Mouse (Mus musculus) embryonic facial prominence, embryonic 15.5 days (tissue): ENCODE data around the gene Snap23. TPM values are rescaled to one million over a fixed set of nuclear protein-coding genes. Genes with fewer than 3 reads are reported as not detected.
A peak's percentile ranks its signal among the peaks of the same experiment; 100 is the strongest.

Experiments used
- ATAC-seq: fragments of 200-750 bp; cut with Nextera tagmentation; 2 replicates; pipeline ENCODE4 v1.8.0; 2017; ENCODE audit warnings: low read depth, moderate TSS enrichment; ENCODE audit not compliant: insufficient number of reproducible peaks, low FRiP score, low TSS enrichment
- H3K27ac ChIP-seq: fragments of 300-500 bp; sonication (generic); replicated peaks from 2 replicates; pipeline ENCODE4 v1.5.1; 2015; ENCODE audit warnings: mild to moderate bottlenecking, inconsistent platforms
- H3K27me3 ChIP-seq: fragments of 300-500 bp; sonication (generic); 2 replicates; pipeline ENCODE4 v1.6.1; 2015; ENCODE audit warnings: inconsistent platforms
- H3K36me3 ChIP-seq: fragments of 300-500 bp; sonication (generic); 2 replicates; pipeline ENCODE4 v1.6.1; 2015; ENCODE audit warnings: mild to moderate bottlenecking, inconsistent platforms
- H3K4me1 ChIP-seq: fragments of 300-500 bp; sonication (generic); 2 replicates; pipeline ENCODE4 v1.6.1; 2015; ENCODE audit warnings: inconsistent platforms
- H3K4me2 ChIP-seq: fragments of 300-500 bp; sonication (generic); replicated peaks from 2 replicates; pipeline ENCODE4 v1.6.1; 2015; ENCODE audit warnings: mild to moderate bottlenecking, inconsistent platforms
- H3K4me3 ChIP-seq: fragments of 300-500 bp; sonication (generic); replicated peaks from 2 replicates; pipeline ENCODE4 v1.5.1; 2015; ENCODE audit warnings: mild to moderate bottlenecking, inconsistent platforms
- H3K9ac ChIP-seq: fragments of 300-500 bp; sonication (generic); 2 replicates; pipeline ENCODE4 v1.6.1; 2015; ENCODE audit warnings: inconsistent platforms
- H3K9me3 ChIP-seq: fragments of 300-500 bp; sonication (generic); replicated peaks from 2 replicates; pipeline ENCODE4 v1.6.1; 2016; ENCODE audit warnings: inconsistent platforms
- WGBS: fragments of 180-500 bp; shearing (Covaris S2); methylation state at CpG from one replicate; pipeline ENCODE4 v1.1.7; 2015; 5-methylcytosine and 5-hydroxymethylcytosine counted together
- polyA plus RNA-seq: library from polyadenylated mRNA; unstranded; fragments of >200 nt; fragmentation: Nextera tagmentation; extraction: Ambion mirVana; gene quantifications from 2 replicates; pipeline ENCODE4 v1.2.1, GENCODE M21; 2015

The Snap23 gene
- polyA plus RNA-seq, 1 experiment from 2014 or later, result 51.0 TPM

- Histone ChIP-seq H3K4me1 (no peaks in the 10 kb centered on the region), H3K27me3 (no peaks in the 10 kb centered on the region), H3K36me3 (peaks cover 39% of the 10 kb centered on the region), H3K4me3 (no peak overlapping the region), H3K9ac (no peak overlapping the region), H3K27ac (no peak overlapping the region), H3K4me2 (no peak overlapping the region), H3K9me3 (no peaks in the 10 kb centered on the region)
- 82% methylated on average over 5 of the region's 5 CpGs for WGBS
- ATAC-seq, result no peak
Measured at GRCm38 (mm10) chr2:120589759-120590158, 22.3 kb downstream of the Snap23 start.

DNA sequence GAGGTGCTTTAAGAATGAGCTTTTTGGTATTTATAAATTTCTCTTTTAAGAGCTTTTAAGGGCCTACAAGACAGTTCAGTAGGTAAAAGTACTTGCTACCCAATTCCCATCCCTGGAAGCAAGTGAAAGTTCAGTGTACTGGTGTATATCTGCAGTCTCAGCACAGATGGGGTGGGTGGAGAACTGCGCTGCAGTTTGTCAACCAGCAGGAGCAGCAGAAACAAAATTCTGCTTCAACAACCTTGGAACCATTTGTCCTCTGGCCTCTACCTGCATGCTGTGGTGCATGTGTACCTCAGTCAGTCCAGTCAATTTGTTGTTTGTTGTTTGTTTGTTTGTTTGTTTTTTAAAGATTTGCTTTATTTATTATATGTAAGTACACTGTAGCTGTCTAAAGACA lies 24.8 kb downstream of the Snap23 start:
- Histone ChIP-seq H3K27me3 (no peaks in the 10 kb centered on the region), H3K9ac (no peak overlapping the region), H3K4me1 (no peaks in the 10 kb centered on the region), H3K9me3 (no peaks in the 10 kb centered on the region), H3K4me3 (no peak overlapping the region), H3K36me3 (peaks cover 43% of the 10 kb centered on the region), H3K4me2 (no peak overlapping the region), H3K27ac (no peak overlapping the region)
- no peak for ATAC-seq
- 76% methylated on average over 1 of the region's 1 CpGs for WGBS

DNA sequence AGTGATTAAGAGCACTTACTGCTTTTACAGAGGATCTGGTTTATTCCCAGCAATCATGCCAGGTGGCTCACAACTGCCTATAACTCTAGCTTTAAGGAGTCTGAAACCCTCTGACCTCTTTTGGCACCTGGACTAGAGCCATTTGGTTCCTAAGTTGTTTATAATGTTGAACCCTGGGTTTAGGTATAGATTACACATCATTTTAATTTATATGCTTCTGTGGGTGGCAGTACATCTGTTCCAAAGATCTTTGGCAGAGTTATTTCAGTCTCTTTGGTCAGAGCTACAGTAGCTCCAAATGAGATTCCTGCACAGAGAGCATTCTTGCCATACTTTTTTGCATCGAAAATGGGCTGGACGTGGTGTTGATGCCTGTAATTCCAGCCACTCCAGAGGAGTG lies 30.3 kb downstream of the Snap23 start:
- Histone ChIP-seq H3K4me3 (no peak overlapping the region), H3K9me3 (no peaks in the 10 kb centered on the region), H3K27me3 (no peaks in the 10 kb centered on the region), H3K9ac (no peak overlapping the region), H3K4me1 (no peaks in the 10 kb centered on the region), H3K27ac (no peak overlapping the region), H3K4me2 (no peak overlapping the region), H3K36me3 (peaks cover 62% of the 10 kb centered on the region)
- 85% methylated on average over 2 of the region's 2 CpGs for WGBS
- no peak for ATAC-seq

GRCm38 (mm10) chr2:120599506-120599905 lies 32.0 kb downstream of the Snap23 start:
- H3K9me3 ChIP-seq, result no peaks in the 10 kb centered on the region
- H3K4me3 ChIP-seq, result no peak overlapping the region
- 93% methylated on average over 4 of the region's 4 CpGs for WGBS
- H3K4me2 ChIP-seq, result no peak overlapping the region
- H3K36me3 ChIP-seq, result peaks cover 57% of the 10 kb centered on the region
- ATAC-seq, result no peak
- no peaks in the 10 kb centered on the region for H3K27me3 ChIP-seq
- no peak overlapping the region for H3K27ac ChIP-seq
- H3K9ac ChIP-seq, result no peak overlapping the region
- H3K4me1 ChIP-seq, result no peaks in the 10 kb centered on the region

DNA sequence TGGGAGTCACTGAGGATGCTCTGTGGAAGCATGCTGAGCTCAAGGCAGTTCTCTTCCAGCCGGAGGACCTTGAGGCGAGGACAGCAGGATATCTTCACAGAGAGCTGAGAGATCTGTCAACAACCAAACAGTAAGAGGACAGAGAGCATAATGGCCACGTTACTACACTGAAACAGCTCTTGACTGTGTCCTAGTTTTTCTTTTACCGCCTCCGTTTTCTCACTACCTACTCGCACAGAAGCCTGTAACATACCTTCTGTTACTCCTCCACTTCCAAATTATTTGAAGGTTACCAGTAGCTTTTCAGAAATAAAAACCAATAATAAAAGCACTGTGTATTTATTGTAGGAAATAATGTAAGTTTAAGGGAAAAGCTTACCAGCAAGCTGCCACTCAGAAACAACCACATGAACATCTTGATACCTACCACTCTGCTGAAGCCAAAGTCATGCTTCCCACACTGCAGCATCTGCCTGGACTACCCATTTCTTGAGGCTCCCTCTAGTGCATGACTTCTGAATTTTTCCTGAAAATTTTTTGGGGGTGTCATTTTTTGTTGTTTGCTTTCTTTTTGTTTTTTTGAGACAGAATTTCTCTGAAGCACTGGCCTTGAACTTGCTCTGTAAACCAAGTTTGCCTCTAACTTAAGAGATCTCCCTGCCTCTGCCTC lies 38.7 kb downstream of the Snap23 start:
- Histone ChIP-seq H3K4me2 (no peak overlapping the region), H3K9me3 (no peaks in the 10 kb centered on the region), H3K36me3 (peaks cover 6% of the 10 kb centered on the region), H3K27ac (no peak overlapping the region), H3K4me1 (peaks cover 9% of the 10 kb centered on the region), H3K4me3 (no peak overlapping the region), H3K27me3 (no peaks in the 10 kb centered on the region), H3K9ac (no peak overlapping the region)
- no peak for ATAC-seq
- WGBS, result 87% methylated on average over 6 of the region's 6 CpGs

GRCm38 (mm10) chr2:120608830-120609723 lies 41.6 kb downstream of the Snap23 start, which contains the start of the genes Haus2 and Lrrc57:
Gene Haus2, plus strand, starts transcription at chr2:120609383.
Gene Lrrc57, minus strand, starts transcription at chr2:120609520.
- peak within 1 kb of the TSS; percentile 96 for H3K27ac ChIP-seq
- no peaks in the 10 kb centered on the region for H3K27me3 ChIP-seq
- H3K4me2 ChIP-seq, result peak within 1 kb of the TSS; percentile 82
- peaks cover 12% of the 10 kb centered on the region; the same call in 1 of the 2 replicates for H3K36me3 ChIP-seq
- H3K9ac ChIP-seq, result peak within 1 kb of the TSS; percentile 83
- H3K4me3 ChIP-seq, result peak within 1 kb of the TSS; percentile 95
- ATAC-seq, result peak; percentile 93
- H3K9me3 ChIP-seq, result no peaks in the 10 kb centered on the region
- peaks cover 9% of the 10 kb centered on the region for H3K4me1 ChIP-seq
- WGBS, result under 1% methylated on average over 52 of the region's 52 CpGs

- no peak for ATAC-seq
- H3K36me3 ChIP-seq, result peaks cover 40% of the 10 kb centered on the region
- WGBS, result 89% methylated on average over 5 of the region's 5 CpGs
Measured at GRCm38 (mm10) chr2:120616279-120617163, 49.0 kb downstream of the Snap23 start.

GRCm38 (mm10) chr2:120619538-120619937 lies 52.1 kb downstream of the Snap23 start:
- ATAC-seq, result no peak
- 93% methylated on average over 1 of the region's 1 CpGs for WGBS

More at GRCm38 (mm10) chr2:120616279-120617163, 49.0 kb downstream of the Snap23 start:
- Histone ChIP-seq H3K4me3 (no peak overlapping the region), H3K4me2 (no peak overlapping the region), H3K27me3 (no peaks in the 10 kb centered on the region), H3K9me3 (no peaks in the 10 kb centered on the region), H3K27ac (no peak overlapping the region), H3K4me1 (no peaks in the 10 kb centered on the region), H3K9ac (no peak overlapping the region)

GRCm38 (mm10) chr2:120622920-120623319 lies 55.4 kb downstream of the Snap23 start:
- ATAC-seq, result no peak
- no peak overlapping the region for H3K27ac ChIP-seq
- H3K27me3 ChIP-seq, result no peaks in the 10 kb centered on the region
- peaks cover 13% of the 10 kb centered on the region for H3K36me3 ChIP-seq
- no peak overlapping the region for H3K4me3 ChIP-seq
- H3K9me3 ChIP-seq, result no peaks in the 10 kb centered on the region
- H3K4me2 ChIP-seq, result no peak overlapping the region
- H3K4me1 ChIP-seq, result no peaks in the 10 kb centered on the region
- no peak overlapping the region for H3K9ac ChIP-seq

More at GRCm38 (mm10) chr2:120619538-120619937, 52.1 kb downstream of the Snap23 start:
- Histone ChIP-seq H3K36me3 (peaks cover 34% of the 10 kb centered on the region), H3K27ac (no peak overlapping the region), H3K4me2 (no peak overlapping the region), H3K4me1 (no peaks in the 10 kb centered on the region), H3K9ac (no peak overlapping the region), H3K4me3 (no peak overlapping the region), H3K27me3 (no peaks in the 10 kb centered on the region), H3K9me3 (no peaks in the 10 kb centered on the region)

DNA sequence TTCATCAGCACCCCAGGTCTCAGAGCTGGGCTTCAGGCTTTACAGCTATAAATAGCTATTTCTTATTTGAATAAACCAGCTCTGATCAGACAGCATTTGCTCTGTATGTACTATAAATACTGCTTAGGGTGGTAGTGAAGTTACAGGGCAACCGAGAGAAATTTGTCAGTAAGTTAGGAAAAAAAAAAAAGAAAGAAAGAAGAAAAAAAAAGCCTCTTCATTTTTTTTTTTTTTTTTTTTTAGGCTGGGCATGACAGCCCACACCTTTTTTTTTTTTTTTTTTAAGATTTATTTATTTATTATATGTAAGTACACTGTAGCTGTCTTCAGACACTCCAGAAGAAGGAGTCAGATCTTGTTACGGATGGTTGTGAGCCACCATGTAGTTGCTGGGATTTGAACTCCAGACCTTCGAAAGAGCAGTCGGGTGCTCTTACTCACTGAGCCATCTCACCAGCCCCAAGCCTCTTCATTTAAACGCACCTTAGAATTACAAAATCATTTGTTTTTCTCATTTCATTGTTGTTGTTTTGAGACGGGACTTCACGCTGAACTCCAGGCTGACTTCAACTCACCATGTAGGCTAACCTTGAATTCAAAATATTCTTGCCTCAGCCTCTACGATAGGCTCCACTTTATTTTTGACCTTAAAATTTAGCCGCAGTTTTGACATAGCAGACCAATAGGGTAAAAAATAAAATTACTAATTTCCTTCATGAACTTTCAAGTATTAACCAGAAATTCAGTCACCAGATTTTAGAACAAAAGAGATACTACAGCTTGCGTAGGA lies 60.8 kb downstream of the Snap23 start:
- Histone ChIP-seq H3K27ac (0 out of 2 replicates have a peak overlapping the region, but pooled peaks have one; percentile 34), H3K36me3 (0 out of 2 replicates have a peak, but pooled peaks cover 6% of the 10 kb centered on the region), H3K27me3 (no peaks in the 10 kb centered on the region), H3K4me2 (peak overlapping the region; percentile 74), H3K4me3 (peak overlapping the region; percentile 68), H3K9ac (0 out of 2 replicates have a peak overlapping the region, but pooled peaks have one; percentile 21), H3K9me3 (no peaks in the 10 kb centered on the region), H3K4me1 (peaks cover 15% of the 10 kb centered on the region; the same call in 1 of the 2 replicates)
- ATAC-seq, result no peak
- 25% methylated on average over 10 of the region's 10 CpGs for WGBS
